Mouse (Mus musculus) kidney, adult 9 months (tissue): Measurements from ENCODE around the gene Zfp697.
A peak's percentile ranks its signal among the peaks of the same experiment; 100 is the strongest.
"Not testable (repeated sequence)": the region's sequence is repeated elsewhere in the genome, so short reads cannot be mapped to it uniquely, and the experiment has no call there.

ENCODE experiments used
- DNase-seq: peaks from one replicate; pipeline ENCODE4 v3.0.0; 2022

Gene Zfp697

GRCm38 (mm10) chr3:98524978-98525377, 142.7 kb downstream of the Zfp697 start:
- DNase-seq, result not testable (repeated sequence)

- DNase-seq, result not testable (repeated sequence)
Observed at GRCm38 (mm10) chr3:98547641-98548040, 165.4 kb downstream of the Zfp697 start.

GRCm38 (mm10) chr3:98548495-98548894, 166.2 kb downstream of the Zfp697 start:
- not testable (repeated sequence) for DNase-seq

GRCm38 (mm10) chr3:98550215-98550614, 168.0 kb downstream of the Zfp697 start:
- DNase-seq, result not testable (repeated sequence)

- not testable (repeated sequence) for DNase-seq
Observed at GRCm38 (mm10) chr3:98550832-98551231, 168.6 kb downstream of the Zfp697 start.

- DNase-seq, result not testable (repeated sequence)
Observed at GRCm38 (mm10) chr3:98560711-98561110, 178.4 kb downstream of the Zfp697 start.

- not testable (repeated sequence) for DNase-seq
Observed at GRCm38 (mm10) chr3:98563831-98564230, 181.6 kb downstream of the Zfp697 start.

- DNase-seq, result not testable (repeated sequence)
Observed at GRCm38 (mm10) chr3:98564894-98565293, 182.6 kb downstream of the Zfp697 start.

GRCm38 (mm10) chr3:98567717-98568116, 185.5 kb downstream of the Zfp697 start:
- DNase-seq, result not testable (repeated sequence)

GRCm38 (mm10) chr3:98581024-98581423, 198.8 kb downstream of the Zfp697 start:
- DNase-seq, result peak; percentile 81

GRCm38 (mm10) chr3:98582202-98582601, 199.9 kb downstream of the Zfp697 start:
- not testable (repeated sequence) for DNase-seq

GRCm38 (mm10) chr3:98582622-98583021, 200.4 kb downstream of the Zfp697 start:
- not testable (repeated sequence) for DNase-seq

- DNase-seq, result no peak
Observed at GRCm38 (mm10) chr3:98587721-98588120, 205.5 kb downstream of the Zfp697 start.

GRCm38 (mm10) chr3:98588707-98589106, 206.4 kb downstream of the Zfp697 start, which contains the start of gene Gm10681:
Gene Gm10681 (minus strand): TSS chr3:98588807.
- no peak for DNase-seq

GRCm38 (mm10) chr3:98613540-98613939, 231.3 kb downstream of the Zfp697 start:
- not testable (repeated sequence) for DNase-seq

- DNase-seq, result no peak
Observed at GRCm38 (mm10) chr3:98613963-98614362, 231.7 kb downstream of the Zfp697 start.

- not testable (repeated sequence) for DNase-seq
Observed at GRCm38 (mm10) chr3:98614406-98614927, 232.2 kb downstream of the Zfp697 start.

GRCm38 (mm10) chr3:98616244-98616643, 234.0 kb downstream of the Zfp697 start:
- peak; percentile 43 for DNase-seq

GRCm38 (mm10) chr3:98616786-98617185, 234.5 kb downstream of the Zfp697 start:
- not testable (repeated sequence) for DNase-seq

- DNase-seq, result no peak
Observed at GRCm38 (mm10) chr3:98629633-98630032, 247.4 kb downstream of the Zfp697 start.

GRCm38 (mm10) chr3:98630152-98630551, 247.9 kb downstream of the Zfp697 start, which contains the start of gene Hsd3b5:
Gene Hsd3b5 (minus strand): TSS chr3:98630252.
- no peak for DNase-seq

GRCm38 (mm10) chr3:98635145-98635544, 252.9 kb downstream of the Zfp697 start:
- DNase-seq, result no peak

GRCm38 (mm10) chr3:98680786-98681185, 298.5 kb downstream of the Zfp697 start:
- peak; percentile 91 for DNase-seq

- peak; percentile 79 for DNase-seq
Observed at GRCm38 (mm10) chr3:98682401-98682800, 300.1 kb downstream of the Zfp697 start.

- peak; percentile 61 for DNase-seq
Observed at GRCm38 (mm10) chr3:98720740-98721139, 338.5 kb downstream of the Zfp697 start.
